Mouse (Mus musculus) hindlimb bud, embryonic 11.5 days (tissue): ENCODE measurements around the gene Ccdc24.

ENCODE experiments used
- DNase-seq: peaks from one replicate; pipeline ENCODE4 v3.0.0-alpha.2; 2012; ENCODE audit warnings: low read depth, low spot score; ENCODE audit errors: extremely low spot score

The Ccdc24 gene

GRCm38 (mm10) chr4:117860570-117860969, 11.8 kb downstream of the Ccdc24 start:
- no peak for DNase-seq

- no peak for DNase-seq
These were observed 13.6 kb downstream of the Ccdc24 start for GRCm38 (mm10) chr4:117858794-117859193.

GRCm38 (mm10) chr4:117855146-117855545, 17.2 kb downstream of the Ccdc24 start:
- no peak for DNase-seq

GRCm38 (mm10) chr4:117852152-117852868, 20.0 kb downstream of the Ccdc24 start:
- no peak for DNase-seq

GRCm38 (mm10) chr4:117850871-117851270, 21.5 kb downstream of the Ccdc24 start:
- no peak for DNase-seq

- no peak for DNase-seq
These were observed 22.2 kb downstream of the Ccdc24 start for GRCm38 (mm10) chr4:117850176-117850575.

GRCm38 (mm10) chr4:117849506-117849905, 22.9 kb downstream of the Ccdc24 start:
- DNase-seq, result no peak

- no peak for DNase-seq
These were observed 23.3 kb downstream of the Ccdc24 start for GRCm38 (mm10) chr4:117849063-117849462.

- no peak for DNase-seq
These were observed 25.3 kb downstream of the Ccdc24 start for GRCm38 (mm10) chr4:117847011-117847410.

GRCm38 (mm10) chr4:117846261-117846660, 26.1 kb downstream of the Ccdc24 start:
- DNase-seq, result no peak

- no peak for DNase-seq
These were observed 27.0 kb downstream of the Ccdc24 start for GRCm38 (mm10) chr4:117845316-117845715.

GRCm38 (mm10) chr4:117844467-117844866, 27.9 kb downstream of the Ccdc24 start:
- no peak for DNase-seq

- DNase-seq, result no peak
These were observed 29.3 kb downstream of the Ccdc24 start for GRCm38 (mm10) chr4:117843101-117843500.

GRCm38 (mm10) chr4:117841566-117841965, 30.8 kb downstream of the Ccdc24 start:
- no peak for DNase-seq

- DNase-seq, result no peak
These were observed 31.5 kb downstream of the Ccdc24 start for GRCm38 (mm10) chr4:117840821-117841220.

- no peak for DNase-seq
These were observed 33.0 kb downstream of the Ccdc24 start for GRCm38 (mm10) chr4:117839366-117839765.

GRCm38 (mm10) chr4:117837271-117837670, 35.1 kb downstream of the Ccdc24 start:
- DNase-seq, result no peak

GRCm38 (mm10) chr4:117836204-117836767, 36.1 kb downstream of the Ccdc24 start:
- no peak for DNase-seq

- DNase-seq, result no peak
These were observed 36.7 kb downstream of the Ccdc24 start for GRCm38 (mm10) chr4:117835531-117836111.

GRCm38 (mm10) chr4:117834845-117835530, 37.4 kb downstream of the Ccdc24 start:
- no peak for DNase-seq

GRCm38 (mm10) chr4:117834457-117834844, 37.9 kb downstream of the Ccdc24 start, which contains the start of gene Slc6a9:
Gene Slc6a9, plus strand, starts transcription at chr4:117834506.
- no peak for DNase-seq
